28 mouse cellular contexts compared by ENCODE assay signal in the genomic region with DNA sequence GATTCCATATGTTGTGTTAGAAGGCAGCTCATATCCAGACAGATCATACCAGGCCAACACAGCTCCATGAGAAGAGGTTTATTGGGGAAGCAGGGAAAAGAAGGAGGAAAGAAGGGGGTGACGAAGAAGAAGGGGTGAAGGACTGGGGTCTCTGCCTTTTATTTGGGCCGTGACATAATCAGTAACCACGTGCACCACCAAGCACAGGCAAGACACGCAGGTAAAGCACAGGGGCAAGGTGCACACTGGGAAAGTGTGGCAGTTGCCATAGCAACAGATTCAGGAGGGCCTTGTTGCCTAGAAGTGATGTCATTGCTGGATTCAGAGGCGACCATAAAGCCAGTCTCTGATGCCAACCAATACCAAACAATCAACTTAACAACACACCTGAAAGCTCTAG.
"Had no signal": no experiment of that assay in that cellular context is flagged by ENCODE, and none has a peak within 500 bp of the region (broad histone marks: within the 10 kb centered on the region; RNA-seq: fewer than 3 reads in every experiment).

No protein-coding gene starts in this region.

- H3K4me1 ChIP-seq: embryonic facial prominence, embryonic 10.5 days; embryonic facial prominence, embryonic 12.5 days; embryonic facial prominence, embryonic 13.5 days; embryonic facial prominence, embryonic 15.5 days; forebrain, embryonic 10.5 days; forebrain, embryonic 12.5 days; forebrain, embryonic 13.5 days; forebrain, embryonic 15.5 days had no signal

- H3K27ac ChIP-seq: embryonic facial prominence, embryonic 10.5 days; embryonic facial prominence, embryonic 12.5 days; embryonic facial prominence, embryonic 13.5 days; embryonic facial prominence, embryonic 15.5 days; forebrain, embryonic 10.5 days; forebrain, embryonic 12.5 days; forebrain, embryonic 13.5 days; forebrain, embryonic 15.5 days; gastrocnemius, adult 2 months; heart, adult 2 months had no signal

- H3K4me2 ChIP-seq: embryonic facial prominence, embryonic 12.5 days; embryonic facial prominence, embryonic 13.5 days; embryonic facial prominence, embryonic 15.5 days; forebrain, embryonic 12.5 days; forebrain, embryonic 13.5 days; forebrain, embryonic 15.5 days had no signal

- ATAC-seq: forebrain, embryonic 13.5 days; forebrain, embryonic 14.5 days; forebrain, embryonic 15.5 days; forebrain, embryonic 16.5 days; forebrain, postnatal 0 days had no signal

- H3K4me3 ChIP-seq: embryonic facial prominence, embryonic 10.5 days; embryonic facial prominence, embryonic 12.5 days; embryonic facial prominence, embryonic 13.5 days; embryonic facial prominence, embryonic 15.5 days; erythroblast, embryonic 14.5 days; forebrain, embryonic 10.5 days; forebrain, embryonic 12.5 days; forebrain, embryonic 13.5 days; forebrain, embryonic 15.5 days; gastrocnemius, adult 2 months; heart, adult 2 months had no signal

- H3K9me3 ChIP-seq: embryonic facial prominence, embryonic 10.5 days; embryonic facial prominence, embryonic 12.5 days; embryonic facial prominence, embryonic 13.5 days; embryonic facial prominence, embryonic 15.5 days; forebrain, embryonic 10.5 days; forebrain, embryonic 12.5 days; forebrain, embryonic 13.5 days; forebrain, embryonic 15.5 days had no signal

- DNase-seq: cerebellum, adult 2 months; cerebellum, adult 8-10 months; cerebellum, adult 9-10 months; cerebellum, adult 9-11 months; cerebellum, postnatal 10 days; cerebellum, postnatal 14 days; cerebellum, postnatal 25 days; cerebellum, postnatal 36 days; embryo, embryonic 11 days; forebrain, postnatal 0 days; gastrocnemius, adult 2 months; gastrocnemius, postnatal 10 days; gastrocnemius, postnatal 14 days; gastrocnemius, postnatal 25 days; gastrocnemius, postnatal 36 days; heart, adult 18-20 months; heart, adult 2 months had no signal

- H3K9ac ChIP-seq: embryonic facial prominence, embryonic 12.5 days; embryonic facial prominence, embryonic 13.5 days; embryonic facial prominence, embryonic 15.5 days; forebrain, embryonic 12.5 days; forebrain, embryonic 13.5 days; forebrain, embryonic 15.5 days; forebrain, postnatal 0 days had no signal

- H3K27me3 ChIP-seq: embryonic facial prominence, embryonic 12.5 days; embryonic facial prominence, embryonic 13.5 days; embryonic facial prominence, embryonic 15.5 days; forebrain, embryonic 12.5 days; forebrain, embryonic 13.5 days; forebrain, embryonic 15.5 days had no signal

- H3K36me3 ChIP-seq: embryonic facial prominence, embryonic 10.5 days; embryonic facial prominence, embryonic 12.5 days; embryonic facial prominence, embryonic 13.5 days; embryonic facial prominence, embryonic 15.5 days; forebrain, embryonic 10.5 days; forebrain, embryonic 12.5 days; forebrain, embryonic 15.5 days had no signal
